Mouse (Mus musculus): ENCODE data around the gene Mthfd2. TPM values are rescaled to one million over a fixed set of nuclear protein-coding genes. Genes with fewer than 3 reads are reported as not detected.

Gene Mthfd2
- polyA plus RNA-seq, 1 experiment from 2014 or later: 27.6 TPM

- no peak for ATAC-seq (ENCODE audit: extremely low read depth, insufficient number of reproducible peaks, low FRiP score, low TSS enrichment)
- Histone ChIP-seq H3K9ac (no peak overlapping the region), H3K4me3 (no peak overlapping the region), H3K36me3 (peaks cover 22% of the 10 kb centered on the region), H3K27ac (replicated peaks) (no peak overlapping the region), H3K9me3 (no peaks in the 10 kb centered on the region), H3K4me2 (no peak overlapping the region), H3K4me1 (no peaks in the 10 kb centered on the region), H3K27me3 (replicated peaks) (no peaks in the 10 kb centered on the region)
- 71% methylated on average over 5 of the region's 5 CpGs for WGBS
Observed at GRCm38 (mm10) chr6:83302264-83302663, 23.4 kb downstream of the Mthfd2 start.

DNA sequence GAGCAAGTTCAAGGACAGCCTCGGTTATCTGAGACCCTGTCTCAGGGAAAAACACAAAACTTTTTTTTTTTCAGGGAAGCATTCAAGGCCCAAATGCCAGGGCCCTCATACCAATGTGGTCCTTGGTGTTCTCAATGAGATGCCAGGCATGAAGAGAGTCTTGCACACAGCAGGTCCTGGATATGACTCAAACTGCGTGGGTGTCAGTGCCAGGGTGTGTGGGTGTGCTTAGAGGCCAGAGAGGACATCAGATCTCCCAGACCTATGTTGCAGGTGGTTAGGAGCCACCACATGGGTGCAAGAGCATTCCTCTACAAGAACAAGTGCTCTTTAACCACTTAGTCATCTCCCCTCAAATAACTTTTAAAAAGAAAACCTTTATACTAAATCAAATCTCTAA is 24.4 kb downstream of the Mthfd2 start:
- ATAC-seq (ENCODE audit: extremely low read depth, insufficient number of reproducible peaks, low FRiP score, low TSS enrichment): no peak
- Histone ChIP-seq H3K36me3 (peaks cover 12% of the 10 kb centered on the region), H3K9me3 (no peaks in the 10 kb centered on the region), H3K4me1 (no peaks in the 10 kb centered on the region), H3K4me2 (no peak overlapping the region), H3K4me3 (no peak overlapping the region), H3K9ac (no peak overlapping the region), H3K27me3 (replicated peaks) (no peaks in the 10 kb centered on the region), H3K27ac (replicated peaks) (no peak overlapping the region)
- 75% methylated on average over 2 of the region's 2 CpGs for WGBS

DNA sequence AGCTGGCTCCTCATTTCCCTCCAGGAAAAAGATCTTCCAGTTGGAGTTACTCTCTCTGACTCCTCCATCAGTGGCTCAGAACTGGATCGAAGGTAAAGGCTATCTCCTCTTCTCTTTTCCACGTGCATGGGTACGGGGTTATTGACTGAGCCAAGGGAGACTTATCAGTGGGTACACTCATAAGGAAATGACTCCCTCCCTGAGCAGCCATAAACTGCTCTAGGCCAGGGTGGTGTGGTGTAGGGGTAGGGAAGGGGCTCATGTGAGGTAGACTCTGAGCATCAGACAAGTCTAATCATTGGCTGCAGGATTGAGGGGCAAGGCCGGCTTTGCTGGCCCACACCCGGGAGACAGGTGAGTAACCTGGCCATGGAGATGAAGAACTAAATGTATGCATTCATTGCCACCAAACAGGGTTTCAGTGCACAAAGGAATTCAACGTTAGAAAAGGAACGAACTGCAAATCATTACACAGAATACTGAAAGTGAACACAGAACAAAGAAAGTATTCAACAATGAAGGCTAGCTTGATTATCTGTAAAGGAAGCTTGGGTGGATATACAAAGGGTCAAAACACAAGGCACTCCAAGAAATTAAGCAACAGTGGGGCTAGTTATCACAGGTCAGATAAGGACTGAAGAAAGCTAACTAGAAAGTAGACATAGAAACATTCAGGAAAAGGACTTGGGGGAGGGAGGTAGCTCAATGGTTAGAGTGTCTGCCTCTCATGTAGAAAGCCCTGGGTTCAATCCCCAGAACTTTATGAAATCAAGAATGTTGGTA is 25.1 kb downstream of the Mthfd2 start:
- Histone ChIP-seq H3K4me3 (no peak overlapping the region), H3K27ac (replicated peaks) (no peak overlapping the region), H3K27me3 (replicated peaks) (no peaks in the 10 kb centered on the region), H3K9ac (no peak overlapping the region), H3K9me3 (no peaks in the 10 kb centered on the region), H3K36me3 (peaks cover 6% of the 10 kb centered on the region; the same call in 1 of the 2 replicates), H3K4me1 (no peaks in the 10 kb centered on the region), H3K4me2 (no peak overlapping the region)
- 66% methylated on average over 7 of the region's 7 CpGs for WGBS
- no peak for ATAC-seq (ENCODE audit: extremely low read depth, insufficient number of reproducible peaks, low FRiP score, low TSS enrichment)

- 80% methylated on average over 8 of the region's 8 CpGs for WGBS
- Histone ChIP-seq H3K4me3 (no peak overlapping the region), H3K9ac (no peak overlapping the region), H3K9me3 (no peaks in the 10 kb centered on the region; the same call in 1 of the 2 replicates), H3K27ac (replicated peaks) (no peak overlapping the region), H3K4me1 (no peaks in the 10 kb centered on the region), H3K4me2 (no peak overlapping the region), H3K27me3 (replicated peaks) (peaks cover 22% of the 10 kb centered on the region; the same call in 1 of the 2 replicates), H3K36me3 (no peaks in the 10 kb centered on the region)
- no peak for ATAC-seq (ENCODE audit: extremely low read depth, insufficient number of reproducible peaks, low FRiP score, low TSS enrichment)
Observed at GRCm38 (mm10) chr6:83280256-83280955, 45.3 kb downstream of the Mthfd2 start.

DNA sequence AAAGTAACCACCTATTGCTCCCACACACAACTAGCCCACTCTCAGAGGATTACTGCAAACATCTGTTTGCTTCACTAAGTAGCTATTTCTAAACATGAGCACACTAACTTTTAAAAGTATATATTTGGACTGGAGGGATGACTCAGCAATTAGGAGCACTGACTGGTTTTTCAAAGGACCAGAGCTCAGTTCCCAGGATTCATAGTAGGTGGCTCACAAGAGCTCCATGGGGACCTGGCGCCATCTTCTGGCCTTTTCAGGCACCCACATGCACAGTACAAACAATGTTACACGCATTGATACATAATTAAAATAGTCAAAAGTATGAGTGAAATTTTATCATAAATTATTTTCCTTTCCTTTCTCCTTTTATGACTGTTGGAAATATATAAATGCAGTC is 46.8 kb downstream of the Mthfd2 start:
- Histone ChIP-seq H3K4me2 (no peak overlapping the region), H3K4me1 (no peaks in the 10 kb centered on the region), H3K4me3 (no peak overlapping the region), H3K36me3 (no peaks in the 10 kb centered on the region), H3K9me3 (no peaks in the 10 kb centered on the region; the same call in 1 of the 2 replicates), H3K27ac (replicated peaks) (no peak overlapping the region), H3K9ac (no peak overlapping the region), H3K27me3 (replicated peaks) (peaks cover 18% of the 10 kb centered on the region; the same call in 1 of the 2 replicates)
- 16% methylated on average over 2 of the region's 2 CpGs for whole genome bisulfite sequencing
- no peak for ATAC-seq (ENCODE audit: extremely low read depth, insufficient number of reproducible peaks, low FRiP score, low TSS enrichment)

- no peak overlapping the region for H3K27ac ChIP-seq (replicated peaks)
- H3K9ac ChIP-seq: no peak overlapping the region
- no peaks in the 10 kb centered on the region for H3K4me1 ChIP-seq
- ATAC-seq (ENCODE audit: extremely low read depth, insufficient number of reproducible peaks, low FRiP score, low TSS enrichment): no peak
- H3K36me3 ChIP-seq: no peaks in the 10 kb centered on the region
- peaks cover 18% of the 10 kb centered on the region; the same call in 1 of the 2 replicates for H3K27me3 ChIP-seq (replicated peaks)
- no peak overlapping the region for H3K4me3 ChIP-seq
- H3K9me3 ChIP-seq: no peaks in the 10 kb centered on the region; the same call in 1 of the 2 replicates
- WGBS: 62% methylated on average over 13 of the region's 13 CpGs
- no peak overlapping the region for H3K4me2 ChIP-seq
Observed at GRCm38 (mm10) chr6:83277151-83277550, 48.6 kb downstream of the Mthfd2 start.

GRCm38 (mm10) chr6:83273733-83274132 is 52.0 kb downstream of the Mthfd2 start:
- Histone ChIP-seq H3K36me3 (no peaks in the 10 kb centered on the region), H3K4me2 (no peak overlapping the region), H3K9me3 (no peaks in the 10 kb centered on the region), H3K9ac (no peak overlapping the region), H3K4me3 (no peak overlapping the region), H3K27me3 (replicated peaks) (peaks cover 22% of the 10 kb centered on the region; the same call in 1 of the 2 replicates), H3K27ac (replicated peaks) (no peak overlapping the region), H3K4me1 (no peaks in the 10 kb centered on the region)
- ATAC-seq (ENCODE audit: extremely low read depth, insufficient number of reproducible peaks, low FRiP score, low TSS enrichment): no peak
- 73% methylated on average over 11 of the region's 11 CpGs for WGBS

- ATAC-seq (ENCODE audit: extremely low read depth, insufficient number of reproducible peaks, low FRiP score, low TSS enrichment): peak; percentile 81
- H3K9ac ChIP-seq: peak overlapping the region; percentile 77
- WGBS: 2% methylated on average over 27 of the region's 28 CpGs
Observed at GRCm38 (mm10) chr6:83268144-83269010, 57.3 kb downstream of the Mthfd2 start.

DNA sequence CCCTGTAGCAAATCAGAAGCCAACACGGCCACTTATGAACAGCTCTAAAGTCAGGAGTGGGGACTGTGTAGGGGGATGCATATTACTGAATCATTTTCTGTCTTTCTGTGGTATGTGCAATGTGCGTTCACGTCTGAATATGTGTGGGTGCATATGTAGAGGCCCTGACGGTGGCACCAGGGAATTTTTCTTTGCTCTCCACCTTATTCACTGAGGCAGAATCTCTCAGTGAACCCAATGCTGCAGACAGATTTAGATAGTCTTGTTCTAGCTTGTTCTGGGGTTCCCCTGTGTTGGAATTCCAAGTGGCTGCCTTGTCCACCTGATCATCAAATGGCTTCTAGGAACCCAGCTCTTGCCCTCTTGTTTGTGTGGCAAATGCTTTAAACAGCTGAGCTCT is 58.1 kb downstream of the Mthfd2 start:
- 71% methylated on average over 4 of the region's 4 CpGs for WGBS
- peak overlapping the region; percentile 70 for H3K4me2 ChIP-seq
- 0 out of 2 replicates have a peak, but pooled peaks cover 4% of the 10 kb centered on the region for H3K27me3 ChIP-seq (replicated peaks)
- H3K9ac ChIP-seq: peak overlapping the region; percentile 77
- no peaks in the 10 kb centered on the region for H3K36me3 ChIP-seq
- H3K4me1 ChIP-seq: peaks cover 5% of the 10 kb centered on the region
- no peak for ATAC-seq (ENCODE audit: extremely low read depth, insufficient number of reproducible peaks, low FRiP score, low TSS enrichment)
- H3K4me3 ChIP-seq: peak overlapping the region; percentile 60
- no peaks in the 10 kb centered on the region for H3K9me3 ChIP-seq
- H3K27ac ChIP-seq (replicated peaks): 0 out of 2 replicates have a peak overlapping the region, but pooled peaks have one; percentile 9

More at GRCm38 (mm10) chr6:83268144-83269010, 57.3 kb downstream of the Mthfd2 start:
- H3K27ac ChIP-seq (replicated peaks): peak overlapping the region; percentile 74
- H3K27me3 ChIP-seq (replicated peaks): 0 out of 2 replicates have a peak, but pooled peaks cover 4% of the 10 kb centered on the region
- H3K9me3 ChIP-seq: no peaks in the 10 kb centered on the region
- peak overlapping the region; percentile 70 for H3K4me2 ChIP-seq
- no peaks in the 10 kb centered on the region for H3K36me3 ChIP-seq
- peak overlapping the region; percentile 60 for H3K4me3 ChIP-seq
- H3K4me1 ChIP-seq: peaks cover 5% of the 10 kb centered on the region

DNA sequence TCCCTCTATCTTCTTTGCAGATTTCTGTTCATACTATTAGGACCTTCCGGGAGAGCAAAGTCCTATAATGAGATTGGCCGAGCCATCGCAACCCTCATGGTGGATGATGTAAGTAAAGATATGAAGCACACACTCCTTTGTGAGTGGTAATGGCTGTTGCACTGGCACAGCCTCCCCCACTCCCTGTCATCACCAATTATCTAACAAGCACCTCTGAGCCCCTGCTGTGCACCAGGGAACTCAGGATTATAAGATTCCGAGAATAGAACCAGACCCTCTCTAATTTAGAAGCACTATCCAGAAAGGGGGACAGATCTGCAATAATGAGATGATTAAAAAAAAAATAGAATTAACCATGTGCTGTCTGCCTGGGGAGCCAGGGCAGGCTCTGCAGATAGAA is 60.1 kb downstream of the Mthfd2 start:
- WGBS: 54% methylated on average over 4 of the region's 4 CpGs
- H3K9ac ChIP-seq: no peak overlapping the region
- no peaks in the 10 kb centered on the region for H3K36me3 ChIP-seq
- no peaks in the 10 kb centered on the region for H3K9me3 ChIP-seq
- H3K4me3 ChIP-seq: no peak overlapping the region
- ATAC-seq (ENCODE audit: extremely low read depth, insufficient number of reproducible peaks, low FRiP score, low TSS enrichment): no peak
- no peaks in the 10 kb centered on the region for H3K27me3 ChIP-seq (replicated peaks)
- no peak overlapping the region for H3K4me2 ChIP-seq
- H3K4me1 ChIP-seq: peaks cover 5% of the 10 kb centered on the region
- no peak overlapping the region for H3K27ac ChIP-seq (replicated peaks)

DNA sequence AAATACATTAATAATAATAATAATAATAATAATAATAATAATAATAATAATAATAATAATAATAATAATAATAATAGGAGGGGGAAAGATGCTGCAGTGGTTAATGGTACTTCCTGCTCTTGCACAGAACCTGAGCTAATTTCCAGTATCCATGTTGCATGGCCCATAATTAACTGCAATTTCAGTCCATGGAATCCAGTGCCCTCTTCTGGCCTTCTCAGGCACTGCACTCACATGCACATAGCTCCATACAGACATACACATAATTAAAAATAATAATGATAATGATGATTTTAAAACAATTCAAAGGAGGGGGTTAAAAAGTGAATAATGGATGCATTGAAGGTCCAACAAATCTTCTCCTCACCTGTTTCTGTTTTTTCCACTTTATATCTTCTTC is 60.5 kb downstream of the Mthfd2 start:
- H3K36me3 ChIP-seq: no peaks in the 10 kb centered on the region
- H3K4me2 ChIP-seq: no peak overlapping the region
- no peak for ATAC-seq (ENCODE audit: extremely low read depth, insufficient number of reproducible peaks, low FRiP score, low TSS enrichment)
- no peaks in the 10 kb centered on the region for H3K9me3 ChIP-seq
- no peak overlapping the region for H3K9ac ChIP-seq
- H3K27ac ChIP-seq (replicated peaks): no peak overlapping the region
- H3K27me3 ChIP-seq (replicated peaks): no peaks in the 10 kb centered on the region
- H3K4me3 ChIP-seq: no peak overlapping the region
- H3K4me1 ChIP-seq: peaks cover 5% of the 10 kb centered on the region

Measured in heart, embryonic 13.5 days (tissue).